Mouse (Mus musculus): ENCODE measurements around the gene Nfix. TPM values are rescaled to one million over a fixed set of nuclear protein-coding genes. Genes with fewer than 3 reads are reported as not detected.

Gene Nfix
- polyA plus RNA-seq, 1 experiment from 2014 or later, result 14.2 TPM

GRCm38 (mm10) chr8:84764100-84764499 lies 36.0 kb downstream of the Nfix start:
- WGBS, result 71% methylated on average over 4 of the region's 4 CpGs
- Histone ChIP-seq H3K4me3 (no peak overlapping the region), H3K4me1 (peaks cover 34% of the 10 kb centered on the region)

DNA sequence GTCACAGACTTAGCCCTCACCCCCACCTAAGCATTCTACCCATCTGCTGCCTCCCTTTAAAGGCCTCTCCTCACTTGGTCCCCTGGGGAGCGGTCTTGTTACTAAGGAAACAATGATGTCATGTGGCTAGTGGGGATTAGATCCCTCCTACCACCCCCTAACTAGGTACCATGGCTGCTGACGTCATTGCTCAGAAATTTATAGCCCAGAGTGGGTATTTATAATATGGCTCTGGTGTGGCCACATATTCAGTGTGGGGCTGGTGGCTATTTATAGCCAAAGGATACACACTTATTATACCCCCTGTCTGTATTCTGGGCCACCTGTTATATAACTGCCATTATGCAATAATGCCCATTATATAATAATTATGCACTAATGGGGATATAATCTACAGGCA lies 39.2 kb downstream of the Nfix start:
- ATAC-seq (ENCODE audit: low FRiP score), result no peak

More at GRCm38 (mm10) chr8:84764100-84764499, 36.0 kb downstream of the Nfix start:
- no peak overlapping the region for H3K9ac ChIP-seq
- H3K27me3 ChIP-seq, result peaks cover 98% of the 10 kb centered on the region
- H3K27ac ChIP-seq, result no peak overlapping the region
- peaks cover 9% of the 10 kb centered on the region; the same call in 1 of the 2 replicates for H3K36me3 ChIP-seq
- ATAC-seq (ENCODE audit: low FRiP score), result no peak
- no peaks in the 10 kb centered on the region for H3K9me3 ChIP-seq (replicated peaks)
- no peak overlapping the region for H3K4me2 ChIP-seq (replicated peaks)

DNA sequence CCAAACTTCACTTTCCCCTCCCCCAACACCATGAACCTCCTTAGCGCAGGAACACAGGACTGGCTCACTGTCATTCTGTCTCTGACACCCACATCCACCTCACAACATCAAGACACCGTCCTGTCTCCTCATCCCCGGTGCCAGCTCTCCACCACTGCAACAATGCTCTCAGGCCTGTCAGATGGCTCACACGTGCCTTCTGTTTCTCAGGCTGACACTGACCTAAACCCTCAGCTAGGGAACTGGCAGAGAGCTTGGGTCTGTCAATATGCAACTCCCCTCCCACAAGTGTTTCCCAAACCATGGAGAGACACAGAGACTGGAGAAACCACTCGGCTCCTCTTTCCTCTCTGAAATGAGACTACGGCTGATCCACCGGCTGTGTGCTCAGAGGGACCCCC lies 39.7 kb downstream of the Nfix start:
- ATAC-seq (ENCODE audit: low FRiP score), result no peak
- Histone ChIP-seq H3K9ac (no peak overlapping the region), H3K4me3 (no peak overlapping the region), H3K4me1 (peaks cover 19% of the 10 kb centered on the region), H3K9me3 (replicated peaks) (no peaks in the 10 kb centered on the region), H3K27ac (no peak overlapping the region), H3K27me3 (peaks cover 97% of the 10 kb centered on the region), H3K4me2 (replicated peaks) (no peak overlapping the region), H3K36me3 (no peaks in the 10 kb centered on the region)
- WGBS, result 45% methylated on average over 7 of the region's 7 CpGs

More for the DNA sequence above, 39.2 kb downstream of the Nfix start:
- peaks cover 24% of the 10 kb centered on the region for H3K4me1 ChIP-seq
- no peak overlapping the region for H3K4me3 ChIP-seq
- no peaks in the 10 kb centered on the region for H3K9me3 ChIP-seq (replicated peaks)
- H3K9ac ChIP-seq, result no peak overlapping the region
- H3K4me2 ChIP-seq (replicated peaks), result no peak overlapping the region
- peaks cover 96% of the 10 kb centered on the region for H3K27me3 ChIP-seq
- H3K27ac ChIP-seq, result no peak overlapping the region
- 32% methylated on average over 2 of the region's 2 CpGs for WGBS
- H3K36me3 ChIP-seq, result no peaks in the 10 kb centered on the region

- H3K9me3 ChIP-seq (replicated peaks), result no peaks in the 10 kb centered on the region
- H3K27me3 ChIP-seq, result peaks cover 96% of the 10 kb centered on the region
- no peak overlapping the region for H3K27ac ChIP-seq
- peaks cover 12% of the 10 kb centered on the region for H3K4me1 ChIP-seq
- H3K4me2 ChIP-seq (replicated peaks), result no peak overlapping the region
- H3K9ac ChIP-seq, result no peak overlapping the region
- WGBS, result 89% methylated on average over 10 of the region's 10 CpGs
- no peak for ATAC-seq (ENCODE audit: low FRiP score)
- H3K4me3 ChIP-seq, result no peak overlapping the region
- no peaks in the 10 kb centered on the region for H3K36me3 ChIP-seq
These were observed 40.4 kb downstream of the Nfix start for GRCm38 (mm10) chr8:84759718-84760117.

DNA sequence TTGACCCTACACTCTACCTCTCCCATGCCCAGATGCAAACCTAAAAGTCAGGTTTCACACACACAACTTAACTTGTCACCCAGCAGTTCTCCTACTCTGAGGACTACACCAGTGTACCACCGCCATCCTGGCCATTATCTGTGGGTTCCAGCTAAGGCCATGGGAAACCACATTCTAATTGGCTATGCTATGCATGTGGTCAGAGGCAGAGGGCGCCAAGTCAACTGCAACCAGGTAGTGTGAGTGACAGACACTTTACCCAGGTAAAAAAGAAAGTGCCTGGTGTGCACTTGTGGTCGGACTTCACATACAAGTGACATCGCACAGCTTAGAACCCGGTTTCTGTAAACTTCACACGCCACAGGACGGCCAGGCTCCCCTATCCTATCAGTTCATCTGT lies 41.0 kb downstream of the Nfix start:
- Histone ChIP-seq H3K27ac (no peak overlapping the region), H3K9me3 (replicated peaks) (no peaks in the 10 kb centered on the region), H3K36me3 (no peaks in the 10 kb centered on the region), H3K4me2 (replicated peaks) (no peak overlapping the region), H3K9ac (no peak overlapping the region), H3K4me1 (peaks cover 10% of the 10 kb centered on the region), H3K27me3 (peaks cover 96% of the 10 kb centered on the region), H3K4me3 (no peak overlapping the region)
- no peak for ATAC-seq (ENCODE audit: low FRiP score)
- WGBS, result 63% methylated on average over 7 of the region's 7 CpGs

DNA sequence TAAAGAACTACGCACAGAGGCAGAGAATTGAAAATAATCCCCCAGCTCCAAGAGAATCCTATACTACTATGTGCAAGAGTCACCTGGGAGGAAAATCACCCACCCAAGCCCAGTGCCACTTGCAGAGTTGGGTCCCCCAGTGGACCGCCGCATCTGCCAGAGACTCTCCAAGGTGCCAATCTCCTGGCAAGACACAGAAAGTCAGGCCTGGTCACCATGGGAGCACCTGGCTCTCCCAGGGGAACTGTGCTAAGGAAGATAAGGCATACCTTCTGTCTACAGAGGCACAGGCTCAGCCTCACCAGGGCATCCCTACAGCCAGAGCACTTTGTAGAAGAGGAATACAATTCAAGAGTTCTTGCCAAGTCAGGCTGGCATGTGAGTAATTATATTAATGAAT lies 41.8 kb downstream of the Nfix start:
- Histone ChIP-seq H3K4me3 (no peak overlapping the region), H3K9me3 (replicated peaks) (no peaks in the 10 kb centered on the region), H3K27me3 (peaks cover 96% of the 10 kb centered on the region), H3K4me1 (peaks cover 10% of the 10 kb centered on the region), H3K27ac (no peak overlapping the region), H3K36me3 (no peaks in the 10 kb centered on the region), H3K9ac (no peak overlapping the region), H3K4me2 (replicated peaks) (no peak overlapping the region)
- WGBS, result 90% methylated on average over 3 of the region's 3 CpGs
- ATAC-seq (ENCODE audit: low FRiP score), result no peak

GRCm38 (mm10) chr8:84757501-84757900 lies 42.6 kb downstream of the Nfix start:
- WGBS, result 40% methylated on average over 5 of the region's 5 CpGs
- H3K4me3 ChIP-seq, result no peak overlapping the region
- peaks cover 96% of the 10 kb centered on the region for H3K27me3 ChIP-seq
- H3K36me3 ChIP-seq, result no peaks in the 10 kb centered on the region
- no peak for ATAC-seq (ENCODE audit: low FRiP score)
- no peak overlapping the region for H3K4me2 ChIP-seq (replicated peaks)
- H3K9me3 ChIP-seq (replicated peaks), result no peaks in the 10 kb centered on the region
- no peak overlapping the region for H3K27ac ChIP-seq
- no peak overlapping the region for H3K9ac ChIP-seq
- peaks cover 13% of the 10 kb centered on the region for H3K4me1 ChIP-seq

- H3K9me3 ChIP-seq (replicated peaks), result no peaks in the 10 kb centered on the region
- H3K36me3 ChIP-seq, result no peaks in the 10 kb centered on the region
- H3K27me3 ChIP-seq, result peaks cover 97% of the 10 kb centered on the region
- no peak overlapping the region for H3K4me2 ChIP-seq (replicated peaks)
- H3K9ac ChIP-seq, result no peak overlapping the region
- no peak overlapping the region for H3K27ac ChIP-seq
- no peak for ATAC-seq (ENCODE audit: low FRiP score)
- H3K4me1 ChIP-seq, result peaks cover 29% of the 10 kb centered on the region
- WGBS, result 69% methylated on average over 6 of the region's 6 CpGs
- no peak overlapping the region for H3K4me3 ChIP-seq
These were observed 47.2 kb downstream of the Nfix start for GRCm38 (mm10) chr8:84752734-84753582.

DNA sequence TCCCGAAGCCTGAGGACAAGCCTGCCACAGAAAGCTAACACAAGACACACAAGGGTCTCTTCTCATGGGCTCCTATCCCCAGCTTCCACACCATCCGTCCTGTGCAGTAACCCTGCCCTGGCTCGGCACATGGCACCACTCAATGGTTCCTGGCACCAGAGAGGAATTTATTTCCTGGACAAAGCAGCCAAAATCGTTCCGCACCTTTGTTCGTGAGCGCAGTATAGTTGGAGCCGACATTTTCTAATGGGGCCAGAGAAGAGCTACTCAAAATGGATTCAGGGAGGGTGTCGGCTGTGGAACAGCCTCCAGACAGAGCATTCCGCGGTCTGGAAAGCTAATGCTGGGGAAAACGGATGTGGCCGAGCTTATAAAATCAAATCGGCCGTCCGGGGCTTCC lies 50.6 kb downstream of the Nfix start:
- Histone ChIP-seq H3K27ac (no peak overlapping the region), H3K4me1 (peaks cover 55% of the 10 kb centered on the region), H3K9ac (no peak overlapping the region), H3K4me3 (no peak overlapping the region), H3K27me3 (peaks cover 100% of the 10 kb centered on the region), H3K9me3 (replicated peaks) (no peaks in the 10 kb centered on the region), H3K36me3 (no peaks in the 10 kb centered on the region), H3K4me2 (replicated peaks) (no peak overlapping the region)
- 77% methylated on average over 16 of the region's 16 CpGs for whole genome bisulfite sequencing
- no peak for ATAC-seq (ENCODE audit: low FRiP score)

GRCm38 (mm10) chr8:84745032-84745925 lies 54.9 kb downstream of the Nfix start:
- Histone ChIP-seq H3K4me3 (no peak overlapping the region), H3K9me3 (replicated peaks) (no peaks in the 10 kb centered on the region), H3K4me2 (replicated peaks) (peak overlapping the region; percentile 27), H3K9ac (peak overlapping the region; percentile 53), H3K4me1 (peaks cover 78% of the 10 kb centered on the region), H3K27me3 (peaks cover 100% of the 10 kb centered on the region), H3K27ac (peak overlapping the region; percentile 80), H3K36me3 (no peaks in the 10 kb centered on the region)
- 4% methylated on average over 17 of the region's 17 CpGs for WGBS
- no peak for ATAC-seq (ENCODE audit: low FRiP score)

DNA sequence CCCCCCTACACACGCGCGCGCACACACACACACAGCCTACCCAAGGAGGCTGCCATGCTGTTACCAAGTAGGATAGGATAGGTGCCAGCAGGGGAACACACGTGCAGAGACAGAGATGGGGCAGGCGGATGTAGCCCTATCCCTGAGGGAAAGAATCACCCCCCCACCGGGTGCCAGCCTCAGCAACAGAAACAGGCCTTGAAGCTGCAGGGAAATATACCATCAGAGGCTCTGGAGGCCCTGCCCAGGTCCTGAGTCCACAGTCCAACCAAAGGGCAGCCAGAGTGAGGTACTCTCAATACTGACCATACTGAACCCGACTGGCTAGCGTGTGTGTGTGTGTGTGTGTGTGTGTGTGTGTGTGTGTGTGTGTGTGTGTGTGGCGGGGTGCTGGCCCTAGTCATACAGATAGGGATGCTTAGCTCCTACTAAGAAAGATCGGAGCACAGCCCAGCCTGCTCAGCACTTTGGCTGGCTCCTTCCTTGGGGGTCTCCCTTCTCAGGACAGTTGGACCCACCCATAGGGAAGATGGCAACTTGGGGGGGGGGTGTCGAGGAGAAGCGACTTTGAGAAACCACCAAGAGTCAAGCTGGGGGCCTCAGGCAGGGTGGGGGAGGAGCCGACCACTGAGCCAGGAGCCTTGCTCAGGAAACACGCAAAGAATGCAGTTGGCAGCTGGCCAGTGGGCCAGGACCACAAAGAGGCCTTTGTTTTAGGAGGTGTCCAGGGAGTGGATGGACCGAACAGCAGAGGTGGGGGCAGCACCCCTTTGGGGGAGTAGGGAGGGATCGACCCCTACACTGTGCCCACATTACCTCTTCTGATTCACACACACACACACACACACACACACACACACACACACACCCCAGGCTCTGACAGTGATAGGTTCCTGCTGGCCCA lies 56.4 kb downstream of the Nfix start:
- Histone ChIP-seq H3K9me3 (replicated peaks) (no peaks in the 10 kb centered on the region), H3K36me3 (no peaks in the 10 kb centered on the region), H3K4me3 (no peak overlapping the region), H3K27ac (peak overlapping the region; percentile 80), H3K4me2 (replicated peaks) (peak overlapping the region; percentile 33), H3K27me3 (peaks cover 100% of the 10 kb centered on the region), H3K4me1 (peaks cover 82% of the 10 kb centered on the region), H3K9ac (peak overlapping the region; percentile 28; the same call in 1 of the 2 replicates)
- 5% methylated on average over 16 of the region's 17 CpGs for WGBS
- peak; percentile 72 for ATAC-seq (ENCODE audit: low FRiP score)

Measured in hindbrain, embryonic 12.5 days (tissue).